Mouse (Mus musculus) myocyte (in vitro differentiated cells): Measurements from ENCODE around the gene Rfx3. TPM values are rescaled to one million over a fixed set of nuclear protein-coding genes. Genes with fewer than 3 reads are reported as not detected.

Experiments
- H3K27me3 ChIP-seq: one replicate; pipeline ENCODE4 v1.6.1; 2011; ENCODE audit not compliant: control insufficient read depth, insufficient read depth, insufficient read length
- H3K36me3 ChIP-seq: one replicate; pipeline ENCODE4 v1.6.1; 2011; ENCODE audit not compliant: control insufficient read depth, insufficient read depth
- H3K4me2 ChIP-seq: one replicate; pipeline ENCODE4 v1.6.1; 2011; ENCODE audit warnings: low read depth, control low read depth
- H3K4me3 ChIP-seq: one replicate; pipeline ENCODE4 v1.5.1; 2011; ENCODE audit warnings: mild to moderate bottlenecking, control low read depth, moderate library complexity
- H3K79me2 ChIP-seq: one replicate; pipeline ENCODE4 v1.6.1; 2011; ENCODE audit not compliant: control insufficient read depth, insufficient read depth
- H3ac ChIP-seq: one replicate; pipeline ENCODE4 v1.6.1; 2011; ENCODE audit not compliant: control insufficient read depth, insufficient read length
- CEBPB ChIP-seq: IDR thresholded peaks from 2 replicates; pipeline ENCODE4 v1.6.1; 2011; ENCODE audit warnings: mild to moderate bottlenecking, moderate library complexity; ENCODE audit not compliant: poor library complexity, insufficient read depth, severe bottlenecking
- E2F4 ChIP-seq: IDR thresholded peaks from one replicate; pipeline ENCODE4 v1.6.1; 2011; ENCODE audit warnings: mild to moderate bottlenecking, control low read depth, moderate library complexity; ENCODE audit not compliant: insufficient read depth
- MAX ChIP-seq: IDR thresholded peaks from one replicate; pipeline ENCODE4 v1.6.1; 2011; ENCODE audit warnings: low read depth, mild to moderate bottlenecking, control low read depth
- MYOD1 ChIP-seq, 3 experiments: IDR thresholded peaks; one replicate each; pipeline ENCODE4 v1.6.1; 2011; ENCODE audit warnings: control low read depth in 2 of 3, low read depth in 2 of 3, mild to moderate bottlenecking in 2 of 3, moderate library complexity in 1 of 3; ENCODE audit not compliant: insufficient read length in 2 of 3, control insufficient read depth in 1 of 3
- MYOG ChIP-seq, 3 experiments: IDR thresholded peaks; one replicate each; pipeline ENCODE4 v1.6.1; 2011; ENCODE audit warnings: control low read depth in 2 of 3, low read depth in 2 of 3, mild to moderate bottlenecking in 2 of 3; ENCODE audit not compliant: insufficient read length in 2 of 3, control insufficient read depth in 1 of 3, insufficient read depth in 1 of 3
- POLR2A ChIP-seq: IDR thresholded peaks from one replicate; pipeline ENCODE4 v1.6.1; 2011; ENCODE audit warnings: low read depth, mild to moderate bottlenecking, control low read depth, moderate library complexity; ENCODE audit not compliant: insufficient read length
- POLR2AphosphoS2 ChIP-seq: IDR thresholded peaks from one replicate; pipeline ENCODE4 v1.6.1; 2011; ENCODE audit warnings: low read depth, control low read depth; ENCODE audit not compliant: insufficient read length
- REST ChIP-seq: IDR thresholded peaks from one replicate; pipeline ENCODE4 v1.6.1; 2011; ENCODE audit warnings: mild to moderate bottlenecking, control low read depth, moderate library complexity; ENCODE audit not compliant: insufficient read depth, insufficient read length
- SRF ChIP-seq: IDR thresholded peaks from one replicate; pipeline ENCODE4 v1.6.1; 2011; ENCODE audit warnings: low read depth; ENCODE audit not compliant: control insufficient read depth, insufficient read length
- TCF12 ChIP-seq: IDR thresholded peaks from one replicate; pipeline ENCODE4 v1.6.1; 2011; ENCODE audit warnings: mild to moderate bottlenecking, control low read depth; ENCODE audit not compliant: poor library complexity, insufficient read depth, severe bottlenecking
- TCF3 ChIP-seq: IDR thresholded peaks from one replicate; pipeline ENCODE4 v1.6.1; 2011; ENCODE audit warnings: low read depth, control low read depth; ENCODE audit not compliant: insufficient read length
- USF1 ChIP-seq: IDR thresholded peaks from one replicate; pipeline ENCODE4 v1.6.1; 2011; ENCODE audit warnings: low read depth, mild to moderate bottlenecking, control low read depth, moderate library complexity
- polyA plus RNA-seq: library from polyadenylated mRNA; unstranded; fragments of >200 nt; fragmentation: generic; extraction: Trizol; gene quantifications from one replicate; pipeline ENCODE4 v1.2.1, GENCODE M21; 2012; ENCODE audit warnings: missing spikeins

Gene Rfx3
- polyA plus RNA-seq, 1 experiment: 0.94 TPM

DNA sequence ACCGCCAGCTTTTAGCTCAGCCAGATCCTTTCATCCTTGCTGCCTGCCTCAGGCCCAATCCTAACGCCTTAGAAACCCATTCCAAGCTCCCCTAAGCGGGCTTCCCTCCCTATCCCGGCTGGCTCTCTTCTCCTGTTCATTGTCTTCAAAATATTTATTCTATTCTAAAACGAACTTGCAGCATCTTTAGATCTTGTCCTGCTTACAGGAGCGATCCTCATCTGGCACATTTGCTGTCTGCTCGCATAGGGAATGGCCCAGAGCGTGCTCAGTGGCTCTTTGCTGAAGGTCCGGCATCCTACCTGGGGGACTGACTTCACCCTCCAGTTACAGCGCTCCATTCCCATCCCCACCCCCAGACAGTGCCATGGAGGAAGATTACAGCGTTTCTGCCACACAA, 292.0 kb downstream of the Rfx3 start:
- no peak for TF ChIP-seq USF1
- no peak for TF ChIP-seq MYOG (IDR thresholded peaks at IDR 0.05; ENCODE audit: control insufficient read depth in 1 of 3, insufficient read depth in 1 of 3, insufficient read length in 2 of 3, low read depth in 2 of 3)
- TF ChIP-seq POLR2A: no peak
- no peak for TF ChIP-seq POLR2AphosphoS2
- no peak for TF ChIP-seq E2F4
- TF ChIP-seq TCF3: no peak
- TF ChIP-seq MAX: no peak
- TF ChIP-seq TCF12: no peak
- TF ChIP-seq SRF: no peak
- TF ChIP-seq MYOD1 (IDR thresholded peaks at IDR 0.05; ENCODE audit: control insufficient read depth in 1 of 3, insufficient read length in 2 of 3, low read depth in 2 of 3): no peak
- H3K4me3 ChIP-seq: no peak overlapping the region
- no peaks in the 10 kb centered on the region for H3K79me2 ChIP-seq
- H3K36me3 ChIP-seq: no peaks in the 10 kb centered on the region
- no peak overlapping the region for H3ac ChIP-seq
- no peak overlapping the region for H3K4me2 ChIP-seq
- H3K27me3 ChIP-seq: no peaks in the 10 kb centered on the region

DNA sequence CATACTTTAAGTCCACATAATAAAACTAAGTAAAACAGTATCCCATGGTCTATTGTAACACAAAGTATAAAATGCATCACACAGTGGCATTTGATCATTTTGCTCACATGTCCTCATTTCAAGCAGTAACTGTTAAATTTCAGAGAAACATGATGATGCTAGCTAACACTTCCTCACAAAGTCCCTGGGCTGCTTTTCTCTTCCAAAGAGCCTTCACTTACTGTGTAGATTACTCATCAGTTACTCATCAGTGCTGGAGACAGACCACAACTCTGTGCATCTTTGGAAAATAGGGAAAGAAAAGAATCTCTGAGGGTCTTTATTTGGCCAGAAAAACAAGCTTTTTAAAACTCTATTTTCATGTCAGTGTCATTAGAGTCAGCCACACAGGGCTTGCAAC, 294.7 kb downstream of the Rfx3 start:
- no peaks in the 10 kb centered on the region for H3K36me3 ChIP-seq
- H3K79me2 ChIP-seq: no peaks in the 10 kb centered on the region
- no peaks in the 10 kb centered on the region for H3K27me3 ChIP-seq
- no peak overlapping the region for H3K4me3 ChIP-seq
- H3ac ChIP-seq: no peak overlapping the region
- no peak for TF ChIP-seq TCF12
- no peak for TF ChIP-seq E2F4
- no peak for TF ChIP-seq MYOG (IDR thresholded peaks at IDR 0.05; ENCODE audit: control insufficient read depth in 1 of 3, insufficient read depth in 1 of 3, insufficient read length in 2 of 3, low read depth in 2 of 3)
- no peak for TF ChIP-seq MAX
- no peak for TF ChIP-seq USF1
- no peak for TF ChIP-seq POLR2A
- TF ChIP-seq POLR2AphosphoS2: no peak
- TF ChIP-seq MYOD1 (IDR thresholded peaks at IDR 0.05; ENCODE audit: control insufficient read depth in 1 of 3, insufficient read length in 2 of 3, low read depth in 2 of 3): no peak
- no peak for TF ChIP-seq REST
- TF ChIP-seq SRF: no peak
- no peak for TF ChIP-seq TCF3
- no peak for TF ChIP-seq CEBPB
- H3K4me2 ChIP-seq: no peak overlapping the region
